Mouse (Mus musculus): ENCODE results near the gene BC048403.

The BC048403 gene

GRCm38 (mm10) chr10:121739548-121740505 is at the start of gene BC048403:
TSS of gene BC048403 (plus strand) at chr10:121739937.
- DNase-seq (ENCODE audit: low read depth, low spot score), result peak; percentile 85

GRCm38 (mm10) chr10:121692944-121693579 is 46.7 kb upstream of the BC048403 start:
- DNase-seq (ENCODE audit: low read depth, low spot score), result no peak

DNA sequence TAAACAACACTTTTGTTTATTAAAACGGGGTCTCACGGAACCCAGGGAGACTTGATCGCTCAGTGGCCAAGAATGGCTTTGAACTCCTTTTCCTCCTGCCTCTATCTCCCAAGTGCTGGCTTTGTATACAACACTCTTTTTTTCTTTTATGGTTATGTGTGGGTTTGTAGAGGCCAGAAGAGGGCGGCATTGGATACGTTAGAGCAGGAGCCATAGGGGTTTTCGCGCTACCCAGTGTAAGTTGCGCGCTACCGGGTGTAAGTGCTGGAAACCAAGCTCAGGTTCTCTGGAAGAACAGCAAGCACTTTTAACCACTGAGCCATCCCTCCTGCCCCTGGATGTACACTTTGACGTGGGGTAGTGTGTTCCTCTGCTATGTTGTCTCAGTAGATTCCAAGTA is 45.2 kb upstream of the BC048403 start:
- DNase-seq (ENCODE audit: low read depth, low spot score), result no peak

DNA sequence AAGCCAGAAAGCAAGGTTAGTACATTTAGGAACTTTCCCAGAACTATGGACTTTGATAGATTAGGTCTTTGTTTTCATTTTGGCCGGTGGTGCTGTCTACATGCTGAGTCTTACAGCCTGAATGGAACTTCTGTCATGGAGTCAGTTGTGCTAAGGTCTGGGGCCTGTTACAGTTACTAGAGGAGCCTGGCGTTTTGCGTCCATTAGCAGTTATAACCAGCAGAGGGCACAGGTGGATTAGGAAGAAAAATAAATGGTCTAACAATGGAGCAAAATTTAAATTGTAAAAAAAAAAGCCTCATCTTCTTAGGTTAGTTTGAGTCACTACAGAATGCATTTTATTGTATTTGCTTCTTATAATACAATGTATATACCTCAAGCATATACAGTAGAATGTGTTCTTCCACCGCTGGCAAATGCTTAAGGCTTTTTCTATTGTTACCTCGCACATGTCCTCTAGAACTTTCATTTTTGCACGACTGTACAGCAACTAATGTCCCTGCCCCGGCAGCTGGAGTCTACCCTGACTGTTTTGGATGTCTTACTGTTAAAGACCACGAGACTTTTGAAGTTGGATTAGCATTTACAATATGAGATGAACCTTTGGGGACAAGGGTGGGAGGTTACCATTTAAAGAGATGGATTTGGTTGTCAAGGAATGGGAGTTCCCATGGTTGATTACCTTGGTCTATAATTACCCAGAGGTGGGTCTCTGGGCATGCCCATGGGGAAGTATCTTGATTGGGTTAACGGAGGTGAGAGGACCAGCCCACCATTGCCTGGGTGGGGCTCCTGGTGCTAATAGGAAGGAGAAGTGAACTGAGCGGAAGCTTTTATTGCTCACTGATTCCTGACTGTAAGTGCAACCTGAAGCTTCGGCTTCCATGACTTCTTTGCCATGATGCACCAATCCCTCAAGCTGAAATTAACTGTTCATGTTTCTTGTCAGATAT is 38.2 kb upstream of the BC048403 start:
- DNase-seq (ENCODE audit: low read depth, low spot score), result peak; percentile 53

GRCm38 (mm10) chr10:121703619-121704018 is 36.1 kb upstream of the BC048403 start:
- no peak for DNase-seq (ENCODE audit: low read depth, low spot score)

DNA sequence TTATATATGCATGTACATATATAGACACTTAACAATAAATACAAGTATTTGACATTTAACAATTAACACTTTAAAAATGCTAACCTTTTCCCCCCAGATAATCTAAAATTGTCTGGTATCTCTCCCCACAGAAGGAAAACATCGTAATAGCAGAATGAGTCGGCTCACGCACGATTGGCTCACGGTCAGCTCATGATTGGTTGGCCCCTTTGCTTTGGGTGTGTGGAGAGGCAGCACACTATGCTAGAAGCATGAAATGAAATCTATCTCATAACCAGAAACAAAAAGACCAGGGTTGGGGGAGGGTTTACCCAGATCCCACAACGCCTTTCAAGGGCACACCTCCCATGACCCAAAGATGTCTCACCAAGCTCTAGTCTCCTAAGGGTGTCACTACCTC is 34.9 kb upstream of the BC048403 start:
- DNase-seq (ENCODE audit: low read depth, low spot score), result no peak

DNA sequence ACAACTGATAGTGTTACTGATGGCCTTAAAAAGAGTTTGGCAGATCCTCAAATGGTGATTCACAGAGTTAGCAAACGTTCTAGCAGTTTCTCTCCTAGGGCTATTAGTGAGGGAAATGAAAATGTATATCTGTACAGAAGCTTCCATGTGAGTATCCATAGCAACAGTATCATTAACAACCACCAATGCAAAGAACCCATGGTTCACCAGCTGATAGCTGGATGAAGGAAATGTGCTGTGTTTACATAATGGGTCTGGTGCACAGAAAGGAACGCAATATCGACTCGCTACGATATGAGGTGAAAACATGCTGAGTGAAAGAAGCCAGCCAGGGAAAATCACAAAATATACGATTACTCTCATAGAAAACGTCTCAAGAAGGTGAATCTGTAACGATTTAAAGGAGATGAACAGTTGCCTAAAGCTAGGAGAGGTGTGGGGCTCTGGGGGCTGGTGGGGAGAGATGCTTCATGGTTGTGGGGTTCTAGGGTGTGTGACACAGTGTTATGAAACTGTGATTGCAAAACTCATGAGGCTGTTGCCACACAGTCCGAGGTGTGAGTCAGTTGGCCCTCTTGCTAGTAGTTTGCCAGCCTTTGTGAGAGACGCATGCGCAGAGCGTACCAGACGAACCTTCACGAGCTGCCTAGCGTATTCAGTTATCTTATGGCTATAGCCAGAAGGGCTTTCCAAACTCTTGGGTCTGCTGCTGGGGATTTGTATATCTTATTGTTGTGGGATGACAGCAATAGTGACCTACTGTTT is 34.2 kb upstream of the BC048403 start:
- DNase-seq (ENCODE audit: low read depth, low spot score), result no peak

GRCm38 (mm10) chr10:121716862-121717261 is 22.9 kb upstream of the BC048403 start:
- DNase-seq (ENCODE audit: low read depth, low spot score), result no peak

DNA sequence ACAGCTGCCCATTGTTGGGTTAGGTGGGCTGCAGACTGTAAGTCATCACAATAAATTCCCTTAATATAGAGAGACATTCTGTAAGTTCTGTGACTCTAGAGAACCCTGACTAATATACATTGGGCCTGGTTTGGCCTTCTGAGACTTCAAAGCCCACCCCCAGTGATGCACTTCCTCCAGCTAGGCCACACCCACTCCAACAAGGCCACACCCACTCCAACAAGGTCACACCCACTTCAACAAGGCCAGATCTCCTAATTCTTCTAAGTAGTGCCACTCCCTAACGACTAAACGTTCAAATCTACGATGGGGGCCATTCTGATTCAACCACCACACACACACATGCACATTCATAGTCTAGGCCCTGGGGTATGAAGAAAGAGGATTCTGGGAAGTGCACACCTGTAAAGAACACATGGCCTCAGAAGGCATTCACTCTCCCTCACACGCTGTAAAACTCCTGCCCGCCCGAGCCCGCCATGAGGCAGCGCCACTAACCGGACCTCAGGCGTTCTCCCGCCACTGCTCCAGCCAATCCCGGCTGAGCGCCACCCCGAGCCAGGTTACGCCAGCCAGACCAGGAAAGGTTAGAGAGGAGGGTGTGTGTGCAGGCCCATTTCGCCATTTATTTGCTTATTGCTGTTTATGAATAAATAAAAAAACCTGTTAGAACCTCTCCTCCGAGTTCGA is 20.7 kb upstream of the BC048403 start:
- no peak for DNase-seq (ENCODE audit: low read depth, low spot score)

DNA sequence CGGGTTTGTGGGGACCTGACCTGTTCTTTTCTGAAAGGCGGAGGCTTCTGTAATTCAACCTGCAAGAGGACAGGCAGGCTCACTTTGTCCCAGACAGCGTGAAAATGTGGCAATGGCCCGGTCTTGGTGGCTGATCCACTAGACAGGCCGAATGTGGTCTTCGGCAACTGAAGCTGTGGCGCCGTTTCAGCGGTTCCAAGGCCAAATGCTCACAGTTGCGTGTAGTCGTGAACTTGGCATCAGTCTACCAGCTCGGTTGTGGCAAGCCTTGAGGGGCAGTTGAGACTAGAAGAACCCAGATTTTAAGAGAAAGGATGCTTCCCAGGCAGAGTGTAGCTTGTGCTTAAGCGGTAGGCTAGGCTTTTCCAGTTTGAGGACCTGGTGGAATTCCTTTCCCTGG is 19.0 kb upstream of the BC048403 start:
- no peak for DNase-seq (ENCODE audit: low read depth, low spot score)

DNA sequence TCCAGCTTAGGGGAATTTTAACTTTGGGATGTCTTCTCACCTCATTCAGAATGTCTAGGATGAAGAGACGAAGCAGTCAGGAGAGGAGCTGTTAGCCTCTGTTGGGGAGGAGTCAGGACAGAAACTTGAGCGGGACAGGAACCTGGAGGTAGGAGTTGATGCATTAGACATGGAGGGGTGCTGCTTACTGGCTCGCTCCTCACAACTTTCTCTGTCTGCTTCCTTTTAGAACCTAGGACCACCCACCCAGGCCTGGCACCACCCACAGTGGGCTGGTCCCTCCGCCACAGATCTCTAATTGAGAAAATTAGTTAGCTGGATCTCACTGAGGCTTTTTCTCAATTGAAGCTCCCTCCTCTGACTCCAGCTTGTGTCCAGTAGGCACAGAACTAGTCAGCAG is 13.2 kb upstream of the BC048403 start:
- DNase-seq (ENCODE audit: low read depth, low spot score), result no peak

DNA sequence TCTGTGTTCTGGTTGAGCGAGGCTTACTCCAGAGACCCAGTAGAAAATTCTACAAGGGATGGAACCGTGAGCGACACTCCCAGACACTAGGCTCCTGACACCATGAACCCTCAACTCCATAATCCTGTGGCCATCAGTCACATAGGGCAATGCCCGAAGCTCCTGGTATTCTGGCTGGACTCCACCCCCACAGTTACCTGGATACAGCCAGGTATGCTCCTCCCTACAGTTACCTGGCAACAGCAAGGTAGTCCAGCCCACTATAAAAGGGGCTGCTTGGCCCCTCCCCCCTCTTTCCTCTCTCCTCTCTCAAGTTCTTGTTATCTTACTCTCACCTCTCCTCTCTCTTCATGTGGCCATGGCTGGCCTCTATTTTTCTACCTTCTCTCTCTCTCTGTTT is 12.6 kb upstream of the BC048403 start:
- DNase-seq (ENCODE audit: low read depth, low spot score), result no peak

DNA sequence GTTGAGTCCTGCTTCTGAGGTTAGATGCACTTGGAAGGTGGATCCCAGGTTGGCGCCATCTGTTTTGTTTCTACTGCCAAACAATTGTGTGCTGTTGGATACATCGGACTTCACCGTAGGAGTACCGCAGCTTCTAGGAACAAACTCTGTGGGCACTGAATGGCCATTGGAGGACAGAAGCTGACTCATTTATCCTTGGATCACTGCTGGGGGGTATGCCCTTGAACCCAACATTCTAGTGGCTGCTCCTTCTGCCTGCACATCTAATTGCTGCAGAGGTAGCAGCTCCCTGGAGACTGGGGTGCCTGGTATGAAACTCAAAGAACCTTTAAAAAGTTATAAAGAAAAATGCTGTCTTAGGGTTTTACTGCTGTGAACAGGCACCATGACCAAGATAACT is 11.5 kb upstream of the BC048403 start:
- no peak for DNase-seq (ENCODE audit: low read depth, low spot score)

DNA sequence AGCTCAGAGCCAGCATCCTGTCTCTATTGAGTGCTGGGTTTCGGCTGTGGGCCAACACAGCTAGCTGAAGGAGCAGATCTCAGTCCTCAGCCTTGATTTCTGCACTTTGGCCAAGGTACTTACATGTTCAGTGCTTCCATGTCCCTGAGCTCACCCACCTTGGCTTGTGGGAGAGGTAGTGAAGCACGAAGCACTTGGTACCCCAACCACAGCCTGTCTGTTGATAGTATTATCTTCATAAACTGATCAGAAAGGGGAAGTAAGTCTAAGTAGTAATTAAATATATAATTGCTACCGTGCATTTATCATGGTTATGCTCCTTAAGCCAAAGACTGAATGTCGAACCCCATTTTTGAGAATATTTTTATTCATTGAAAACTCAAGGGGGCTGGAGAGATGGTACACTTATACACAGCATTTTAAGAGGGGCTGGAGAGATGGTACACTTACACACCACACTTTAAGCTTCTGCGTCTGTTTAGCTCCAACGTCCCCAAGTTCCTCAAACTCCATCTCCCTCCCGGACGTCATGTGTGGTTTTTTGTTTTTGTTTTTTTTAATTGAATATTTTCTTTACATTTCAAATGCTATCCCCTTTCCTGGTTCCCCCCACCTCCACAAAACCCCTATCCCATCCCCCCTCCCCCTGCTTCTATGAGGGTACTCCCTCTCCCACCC is 8.6 kb upstream of the BC048403 start:
- DNase-seq (ENCODE audit: low read depth, low spot score), result no peak

- no peak for DNase-seq (ENCODE audit: low read depth, low spot score)
Measured at GRCm38 (mm10) chr10:121732542-121732941, 7.2 kb upstream of the BC048403 start.

DNA sequence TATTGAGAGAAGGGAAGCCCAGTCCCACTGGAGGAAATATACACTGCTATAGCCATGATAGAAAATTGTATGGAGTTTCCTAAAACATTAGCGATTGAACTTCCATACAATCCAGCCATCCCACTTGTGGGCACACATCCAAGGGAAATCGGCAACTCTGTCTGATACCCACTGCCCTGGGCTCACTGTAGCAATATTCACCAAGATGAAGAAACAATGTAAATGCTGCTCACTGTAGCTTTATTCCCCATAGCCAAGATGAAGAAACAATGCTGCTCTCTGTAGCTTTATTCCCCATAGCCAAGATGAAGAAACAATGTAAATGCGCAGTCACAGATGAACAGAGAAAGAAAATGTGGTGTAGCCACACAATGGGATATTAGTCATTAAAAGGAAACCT is 2.5 kb upstream of the BC048403 start:
- DNase-seq (ENCODE audit: low read depth, low spot score), result no peak

DNA sequence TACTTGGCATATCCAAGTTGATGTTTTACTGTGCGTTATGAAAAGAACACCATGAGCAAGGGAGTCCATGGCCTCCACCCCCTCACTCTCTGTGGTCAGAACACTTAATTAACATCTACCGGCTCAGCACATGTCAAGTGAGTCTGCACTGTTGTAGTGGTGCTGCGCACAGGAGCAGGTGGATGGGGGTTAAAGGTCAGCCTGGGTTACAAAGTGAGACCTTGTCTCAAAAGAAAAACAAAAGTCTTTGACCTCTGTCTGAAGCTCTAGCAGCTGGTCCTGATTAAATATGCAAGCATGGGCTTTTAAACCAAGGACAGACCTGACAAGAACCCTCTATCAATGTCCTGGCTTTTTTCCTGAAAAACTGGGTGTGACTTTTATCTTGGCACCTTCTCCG is 2.6 kb downstream of the BC048403 start:
- DNase-seq (ENCODE audit: low read depth, low spot score), result peak; percentile 10

- no peak for DNase-seq (ENCODE audit: low read depth, low spot score)
Measured at GRCm38 (mm10) chr10:121750175-121750574, 10.4 kb downstream of the BC048403 start.

- no peak for DNase-seq (ENCODE audit: low read depth, low spot score)
Measured at GRCm38 (mm10) chr10:121754237-121754636, 14.5 kb downstream of the BC048403 start.

GRCm38 (mm10) chr10:121755822-121756221 is 16.1 kb downstream of the BC048403 start:
- DNase-seq (ENCODE audit: low read depth, low spot score), result no peak

Measured in forelimb bud, embryonic 11.5 days (tissue).